Mouse (Mus musculus) brain, embryonic 14.5 days (tissue): ENCODE results near the gene Stard9.

Experiments
- CTCF ChIP-seq: fragments of 200-500 bp; IDR thresholded peaks from 2 replicates; pipeline ENCODE4 v1.5.1; 2012; ENCODE audit warnings: inconsistent platforms, mild to moderate bottlenecking, moderate library complexity, borderline replicate concordance; ENCODE audit not compliant: insufficient read depth, insufficient read length; ENCODE audit errors: extremely low read depth
- POLR2A ChIP-seq: fragments of 200-500 bp; IDR thresholded peaks from 2 replicates; pipeline ENCODE4 v1.6.1; 2012; ENCODE audit warnings: mild to moderate bottlenecking, inconsistent platforms, borderline replicate concordance; ENCODE audit not compliant: poor library complexity, insufficient read depth, insufficient read length, severe bottlenecking; ENCODE audit errors: extremely low read depth

DNA sequence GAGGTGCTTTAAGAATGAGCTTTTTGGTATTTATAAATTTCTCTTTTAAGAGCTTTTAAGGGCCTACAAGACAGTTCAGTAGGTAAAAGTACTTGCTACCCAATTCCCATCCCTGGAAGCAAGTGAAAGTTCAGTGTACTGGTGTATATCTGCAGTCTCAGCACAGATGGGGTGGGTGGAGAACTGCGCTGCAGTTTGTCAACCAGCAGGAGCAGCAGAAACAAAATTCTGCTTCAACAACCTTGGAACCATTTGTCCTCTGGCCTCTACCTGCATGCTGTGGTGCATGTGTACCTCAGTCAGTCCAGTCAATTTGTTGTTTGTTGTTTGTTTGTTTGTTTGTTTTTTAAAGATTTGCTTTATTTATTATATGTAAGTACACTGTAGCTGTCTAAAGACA, 36.7 kb upstream of the Stard9 start:
- TF ChIP-seq CTCF = no peak
- TF ChIP-seq POLR2A = no peak
